24 mouse cellular contexts compared by ENCODE assay signal in genomic region chr17:66749976-66750375, GRCm38 (mm10).
"Had no signal": no experiment of that assay in that cellular context is flagged by ENCODE, and none has a peak within 500 bp of the region (broad histone marks: within the 10 kb centered on the region; RNA-seq: fewer than 3 reads in every experiment).

No protein-coding gene starts in this region.

- H3K4me1 ChIP-seq: heart, embryonic 13.5 days; heart, embryonic 15.5 days; limb, embryonic 13.5 days; limb, embryonic 15.5 days had no signal

- ATAC-seq: hindbrain, embryonic 16.5 days; inflammation-experienced regulatory T-cells, adult 6 months; intestine, embryonic 16.5 days; liver, embryonic 12.5 days had no signal

- H3K36me3 ChIP-seq: heart, embryonic 13.5 days; heart, embryonic 15.5 days; hindbrain, embryonic 10.5 days; hindbrain, embryonic 12.5 days; limb, embryonic 13.5 days; limb, embryonic 15.5 days; liver, embryonic 12.5 days had no signal

- DNase-seq: gastrocnemius, postnatal 25 days; heart, postnatal 14 days; heart, postnatal 36 days; kidney, adult 18-20 months; kidney, adult 8-10 months; kidney, postnatal 10 days; kidney, postnatal 25 days; kidney, postnatal 4 days; left cerebral cortex, postnatal 4 days; lung, adult 18-20 months had no signal

- H3K4me3 ChIP-seq: heart, embryonic 13.5 days; heart, embryonic 15.5 days; hindbrain, embryonic 10.5 days; hindbrain, embryonic 12.5 days; layer of hippocampus, adult 2 months; limb, embryonic 13.5 days; limb, embryonic 15.5 days; liver, embryonic 12.5 days had no signal

- H3K4me2 ChIP-seq: heart, embryonic 11.5 days; heart, embryonic 13.5 days; heart, embryonic 15.5 days; hindbrain, embryonic 12.5 days; hindbrain, embryonic 14.5 days; limb, embryonic 13.5 days; limb, embryonic 15.5 days; liver, embryonic 12.5 days had no signal

- H3K27ac ChIP-seq: heart, embryonic 13.5 days; heart, embryonic 15.5 days; hindbrain, embryonic 10.5 days; hindbrain, embryonic 12.5 days; hindbrain, embryonic 14.5 days; layer of hippocampus, adult 2 months; limb, embryonic 13.5 days; limb, embryonic 15.5 days; liver, embryonic 12.5 days; liver, embryonic 14.5 days had no signal

- H3K9ac ChIP-seq: heart, embryonic 13.5 days; heart, embryonic 15.5 days; hindbrain, embryonic 12.5 days; hindbrain, embryonic 14.5 days; limb, embryonic 13.5 days; limb, embryonic 15.5 days; liver, embryonic 12.5 days; liver, embryonic 14.5 days had no signal

- H3K27me3 ChIP-seq: heart, embryonic 13.5 days; heart, embryonic 15.5 days; hindbrain, embryonic 12.5 days; liver, embryonic 12.5 days had no signal

- H3K9me3 ChIP-seq: heart, embryonic 13.5 days; heart, embryonic 15.5 days; hindbrain, embryonic 10.5 days; hindbrain, embryonic 12.5 days; limb, embryonic 13.5 days; limb, embryonic 15.5 days; liver, embryonic 12.5 days had no signal
